Mouse (Mus musculus): ENCODE data around the gene Gm2035.
"Not testable (repeated sequence)": the region's sequence is repeated elsewhere in the genome, so short reads cannot be mapped to it uniquely, and the experiment has no call there.

The Gm2035 gene

GRCm38 (mm10) chr12:87919721-87920120 lies at the start of gene Gm2035:
TSS of gene Gm2035 (minus strand) at chr12:87919857.
- in situ Hi-C loops (cut with MseI, MboI), result not testable (repeated sequence)

DNA sequence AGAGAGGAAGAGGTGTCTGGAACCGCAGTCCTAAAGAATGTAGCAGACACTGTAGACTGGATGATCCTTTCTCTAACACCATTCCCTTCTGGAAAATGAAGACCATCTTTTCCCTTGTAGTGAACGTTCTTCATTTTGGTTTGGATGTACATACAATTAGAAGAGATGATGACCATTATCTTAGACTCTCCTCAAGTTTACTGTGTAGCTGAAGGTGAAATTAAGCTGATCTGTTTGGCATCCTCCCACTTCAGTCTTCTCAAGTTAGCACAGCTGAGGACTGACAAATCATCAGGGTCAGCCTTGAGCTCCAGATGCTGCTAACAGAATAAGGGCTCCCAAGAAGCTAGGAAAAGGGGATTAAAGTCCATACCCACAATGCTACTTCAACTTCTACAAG lies 34.1 kb upstream of the Gm2035 start, which contains the start of gene Gm2042:
TSS of gene Gm2042 (plus strand) at position 301 of the 400 bp plus-strand sequence.
- in situ Hi-C loops (cut with MseI, MboI), result not testable (repeated sequence)

DNA sequence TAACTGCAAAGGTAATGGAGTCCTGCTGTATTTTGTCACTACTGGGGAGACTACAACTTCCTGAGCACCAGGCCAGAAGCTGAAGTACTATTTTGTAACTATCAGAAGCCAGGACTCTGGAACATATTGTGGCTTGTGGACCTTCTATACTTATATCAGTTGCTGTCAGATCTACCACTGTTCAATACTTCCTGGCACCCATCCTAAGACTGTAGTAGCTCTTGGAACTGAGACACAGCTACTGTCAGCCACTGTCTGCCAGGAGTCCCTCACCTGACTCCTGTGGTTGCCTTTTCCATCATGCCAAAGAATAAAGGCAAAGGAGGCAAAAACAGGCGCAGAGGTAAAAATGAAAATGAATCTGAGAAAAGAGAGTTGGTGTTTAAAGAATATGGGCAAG lies 24.6 kb downstream of the Gm2035 start, which contains the start of gene Gm2022:
TSS of gene Gm2022 (plus strand) at position 301 of the 400 bp plus-strand sequence.
- in situ Hi-C loops (cut with MseI, MboI), result loop anchor here in 1 of 2 experiments (25.0 kb wide), 1 partner anchor 367 kb away; the partner anchor contains the start of genes Gm5662 and Gm8332

GRCm38 (mm10) chr12:87873772-87874171 lies 45.9 kb downstream of the Gm2035 start, which contains the start of gene Gm2016:
TSS of gene Gm2016 (plus strand) at chr12:87874072.
- in situ Hi-C loops (cut with MseI, MboI), result not testable (repeated sequence)

Data from mouse trophoblast stem cell (cell line).